Mouse (Mus musculus): Measurements from ENCODE around the gene Lingo4. TPM values are rescaled to one million over a fixed set of nuclear protein-coding genes. Genes with fewer than 3 reads are reported as not detected.
A peak's percentile ranks its signal among the peaks of the same experiment; 100 is the strongest.

Gene Lingo4
- polyA plus RNA-seq, 1 experiment from 2014 or later = not detected

GRCm38 (mm10) chr3:94372641-94373040 lies 25.7 kb upstream of the Lingo4 start, which contains the start of gene Rorc:
Rorc (plus strand) TSS chr3:94372794.
- ATAC-seq (ENCODE audit: insufficient number of reproducible peaks, low FRiP score) = no peak
- no peak within 1 kb of the TSS for H3K27ac ChIP-seq (ENCODE audit: poor library complexity, severe bottlenecking)
- WGBS = 17% methylated on average over 5 of the region's 5 CpGs
- peak within 1 kb of the TSS; percentile 46; the same call in 1 of the 2 replicates for H3K9ac ChIP-seq
- peak within 1 kb of the TSS; percentile 26 for H3K4me3 ChIP-seq
- peak within 1 kb of the TSS; percentile 64 for H3K4me2 ChIP-seq
- peaks cover 39% of the 10 kb centered on the region for H3K4me1 ChIP-seq (replicated peaks)
- H3K27me3 ChIP-seq (replicated peaks) = peaks cover 34% of the 10 kb centered on the region
- no peaks in the 10 kb centered on the region for H3K9me3 ChIP-seq (replicated peaks)
- no peaks in the 10 kb centered on the region for H3K36me3 ChIP-seq

- H3K9me3 ChIP-seq (replicated peaks) = no peaks in the 10 kb centered on the region
- H3K4me1 ChIP-seq (replicated peaks) = peaks cover 39% of the 10 kb centered on the region
- H3K4me2 ChIP-seq = peak overlapping the region; percentile 63
- 0 out of 2 replicates have a peak, but pooled peaks have one; percentile 31 for ATAC-seq (ENCODE audit: insufficient number of reproducible peaks, low FRiP score)
- peaks cover 38% of the 10 kb centered on the region for H3K27me3 ChIP-seq (replicated peaks)
- H3K4me3 ChIP-seq = peak overlapping the region; percentile 25
- 2% methylated on average over 10 of the region's 10 CpGs for WGBS
- no peak overlapping the region for H3K9ac ChIP-seq
- H3K27ac ChIP-seq (ENCODE audit: poor library complexity, severe bottlenecking) = no peak overlapping the region
- no peaks in the 10 kb centered on the region for H3K36me3 ChIP-seq
Measured at GRCm38 (mm10) chr3:94373090-94373489, 25.2 kb upstream of the Lingo4 start.

GRCm38 (mm10) chr3:94373597-94374011 lies 24.7 kb upstream of the Lingo4 start:
- Histone ChIP-seq H3K4me3 (peak overlapping the region; percentile 25), H3K4me1 (replicated peaks) (peaks cover 39% of the 10 kb centered on the region), H3K9me3 (replicated peaks) (no peaks in the 10 kb centered on the region), H3K27me3 (replicated peaks) (peaks cover 43% of the 10 kb centered on the region), H3K9ac (no peak overlapping the region), H3K27ac (ENCODE audit: poor library complexity, severe bottlenecking) (no peak overlapping the region), H3K4me2 (peak overlapping the region; percentile 63), H3K36me3 (no peaks in the 10 kb centered on the region)
- 2% methylated on average over 5 of the region's 5 CpGs for WGBS
- peak; percentile 37; the same call in 1 of the 2 replicates for ATAC-seq (ENCODE audit: insufficient number of reproducible peaks, low FRiP score)

DNA sequence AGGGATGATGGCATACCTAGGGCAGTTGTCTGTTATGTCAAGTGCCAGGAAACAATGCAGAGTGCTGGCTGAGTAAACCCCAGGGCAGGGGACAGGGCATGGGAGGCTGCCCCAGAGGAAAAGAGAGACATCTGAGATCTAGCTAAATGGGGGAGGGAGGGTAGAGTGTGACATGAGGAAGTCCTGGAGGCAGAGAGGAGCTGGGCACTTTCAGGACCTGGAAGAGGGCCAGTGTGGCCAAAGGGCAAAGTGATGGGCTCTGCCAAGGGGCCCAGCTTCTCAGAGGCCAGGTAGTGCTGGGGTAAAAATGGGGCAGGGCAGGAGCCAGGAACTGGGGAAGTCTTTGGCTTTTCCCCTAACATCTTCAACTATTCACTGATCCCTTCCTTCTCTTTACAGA lies 23.7 kb upstream of the Lingo4 start:
- no peak for ATAC-seq (ENCODE audit: insufficient number of reproducible peaks, low FRiP score)
- no peak overlapping the region for H3K27ac ChIP-seq (ENCODE audit: poor library complexity, severe bottlenecking)
- H3K27me3 ChIP-seq (replicated peaks) = peaks cover 43% of the 10 kb centered on the region
- H3K36me3 ChIP-seq = no peaks in the 10 kb centered on the region
- no peak overlapping the region for H3K4me2 ChIP-seq
- H3K9me3 ChIP-seq (replicated peaks) = no peaks in the 10 kb centered on the region
- no peak overlapping the region for H3K9ac ChIP-seq
- H3K4me1 ChIP-seq (replicated peaks) = peaks cover 40% of the 10 kb centered on the region
- H3K4me3 ChIP-seq = no peak overlapping the region

DNA sequence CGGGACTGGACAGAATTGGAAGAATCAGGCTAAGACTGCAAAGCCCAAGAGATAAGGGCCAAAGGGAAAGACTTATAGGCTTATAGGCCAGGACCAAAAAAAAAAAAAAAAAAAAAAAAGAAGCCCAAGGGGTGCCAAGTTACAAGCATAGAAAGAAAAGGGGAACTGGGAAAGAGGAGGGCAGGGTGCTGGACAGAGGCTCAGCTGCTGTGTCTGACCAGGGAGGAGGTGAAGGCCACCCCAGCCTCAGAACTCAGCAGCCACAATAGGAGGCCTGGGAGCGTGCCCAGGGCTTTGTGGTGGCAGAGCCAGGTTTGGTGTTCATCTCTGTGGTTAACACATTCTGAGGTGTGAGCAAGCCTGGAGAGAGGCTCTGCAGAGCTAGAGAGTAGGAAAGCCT lies 23.2 kb upstream of the Lingo4 start:
- Histone ChIP-seq H3K4me2 (no peak overlapping the region), H3K27me3 (replicated peaks) (peaks cover 43% of the 10 kb centered on the region), H3K9ac (no peak overlapping the region), H3K4me3 (no peak overlapping the region), H3K9me3 (replicated peaks) (no peaks in the 10 kb centered on the region), H3K4me1 (replicated peaks) (peaks cover 45% of the 10 kb centered on the region), H3K36me3 (no peaks in the 10 kb centered on the region), H3K27ac (ENCODE audit: poor library complexity, severe bottlenecking) (no peak overlapping the region)
- WGBS = 72% methylated on average over 2 of the region's 2 CpGs
- ATAC-seq (ENCODE audit: insufficient number of reproducible peaks, low FRiP score) = no peak

DNA sequence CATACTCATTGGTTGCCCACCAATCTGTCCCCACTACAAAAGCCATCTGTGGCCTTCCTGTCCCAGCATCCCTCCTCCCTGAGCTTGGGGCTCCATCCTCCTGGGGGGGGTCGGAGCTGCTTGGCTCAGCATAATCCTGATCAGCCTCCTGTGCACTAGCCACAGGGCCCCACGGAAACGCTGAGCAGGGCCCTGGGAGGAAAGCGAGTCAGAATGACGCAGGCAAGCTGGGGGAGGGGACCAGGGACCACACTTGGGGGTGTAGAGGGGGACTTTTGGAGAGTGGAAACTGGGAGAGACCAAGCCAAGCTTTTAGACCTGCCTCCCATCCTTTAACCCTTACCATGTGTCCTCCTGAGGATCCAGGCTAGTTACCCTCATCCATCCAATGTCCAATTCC lies 22.5 kb upstream of the Lingo4 start:
- WGBS = 37% methylated on average over 5 of the region's 5 CpGs
- no peaks in the 10 kb centered on the region for H3K9me3 ChIP-seq (replicated peaks)
- H3K36me3 ChIP-seq = no peaks in the 10 kb centered on the region
- no peak overlapping the region for H3K9ac ChIP-seq
- peaks cover 49% of the 10 kb centered on the region for H3K4me1 ChIP-seq (replicated peaks)
- H3K27ac ChIP-seq (ENCODE audit: poor library complexity, severe bottlenecking) = no peak overlapping the region
- ATAC-seq (ENCODE audit: insufficient number of reproducible peaks, low FRiP score) = no peak
- H3K4me3 ChIP-seq = no peak overlapping the region
- no peak overlapping the region for H3K4me2 ChIP-seq
- H3K27me3 ChIP-seq (replicated peaks) = peaks cover 43% of the 10 kb centered on the region

DNA sequence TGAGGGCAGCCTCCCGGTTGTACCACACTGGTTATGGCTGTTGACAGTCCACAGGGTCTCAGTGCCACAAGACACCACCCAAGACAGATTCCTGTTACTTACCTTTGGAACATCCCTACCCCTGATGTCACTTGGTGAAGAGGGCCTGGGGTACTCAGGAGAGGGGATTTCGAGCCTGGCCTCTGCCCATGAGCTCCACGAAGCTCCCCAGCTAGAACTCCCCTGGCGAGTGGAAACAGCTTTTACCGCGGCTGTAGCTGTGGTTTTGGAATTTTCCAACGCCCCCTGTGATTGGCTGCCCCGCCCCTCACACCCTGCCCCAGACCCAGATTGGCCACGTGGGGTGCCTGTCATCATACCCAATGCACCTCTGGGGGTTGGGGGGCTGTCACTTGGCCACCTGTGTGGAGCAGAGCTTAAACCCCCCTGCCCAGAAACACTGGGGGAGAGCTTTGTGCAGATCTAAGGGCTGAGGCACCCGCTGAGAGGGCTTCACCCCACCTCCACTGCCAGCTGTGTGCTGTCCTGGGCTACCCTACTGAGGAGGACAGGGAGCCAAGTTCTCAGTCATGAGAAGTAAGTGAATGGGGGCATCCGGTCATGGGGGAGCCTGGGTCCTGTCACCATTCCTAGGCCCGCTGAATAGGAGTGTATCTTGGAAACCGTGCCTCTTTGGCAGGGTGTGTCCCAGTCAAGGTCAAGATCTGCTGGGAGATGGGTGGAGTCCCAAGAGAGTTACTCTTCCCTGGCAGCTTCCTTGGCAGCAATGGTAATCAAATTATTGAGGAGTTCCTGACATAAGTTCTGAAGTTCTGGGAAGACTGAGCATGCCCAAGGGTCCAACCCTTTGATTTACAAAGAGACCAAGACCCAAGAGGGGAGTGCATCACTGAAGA lies 21.0 kb upstream of the Lingo4 start:
- no peak overlapping the region for H3K4me2 ChIP-seq
- 12% methylated on average over 13 of the region's 13 CpGs for WGBS
- H3K27ac ChIP-seq (ENCODE audit: poor library complexity, severe bottlenecking) = no peak overlapping the region
- peaks cover 39% of the 10 kb centered on the region for H3K4me1 ChIP-seq (replicated peaks)
- H3K9me3 ChIP-seq (replicated peaks) = no peaks in the 10 kb centered on the region
- H3K9ac ChIP-seq = no peak overlapping the region
- no peak overlapping the region for H3K4me3 ChIP-seq
- no peaks in the 10 kb centered on the region for H3K36me3 ChIP-seq
- ATAC-seq (ENCODE audit: insufficient number of reproducible peaks, low FRiP score) = no peak
- H3K27me3 ChIP-seq (replicated peaks) = peaks cover 43% of the 10 kb centered on the region

DNA sequence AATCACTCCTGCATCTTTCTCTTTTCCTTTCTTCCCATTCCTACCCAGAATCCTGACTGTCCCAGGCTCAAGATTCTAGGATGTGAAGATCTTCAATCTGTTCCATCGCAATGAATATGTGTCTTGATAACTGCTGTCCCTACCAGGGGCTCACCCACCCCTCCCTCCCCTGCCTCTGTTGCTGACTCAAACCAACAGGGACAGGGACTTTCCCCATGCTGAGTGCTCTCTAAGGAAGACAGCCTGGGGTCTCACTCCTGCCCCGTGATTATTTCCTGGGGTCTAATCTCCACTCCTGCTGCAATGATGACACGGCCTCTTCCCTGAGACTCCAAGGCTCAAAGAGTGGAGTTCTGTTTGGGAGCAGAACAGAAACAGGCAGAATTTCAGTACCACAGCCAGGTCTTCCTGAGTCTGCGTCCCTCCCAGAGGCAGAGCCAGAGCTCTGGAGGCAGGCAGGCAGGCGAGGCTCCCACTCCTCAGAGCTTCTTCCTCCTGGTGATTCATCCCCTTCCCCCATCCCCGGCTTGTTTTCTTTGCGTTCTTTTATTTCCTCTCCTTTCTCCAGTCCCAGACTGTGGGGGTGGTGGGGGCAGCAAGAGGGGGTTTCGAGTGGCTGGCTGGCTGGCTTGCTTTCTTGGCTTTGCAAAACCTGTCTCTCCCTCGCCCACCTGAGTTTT lies 18.3 kb upstream of the Lingo4 start:
- no peak; the same call in 1 of the 2 replicates for ATAC-seq (ENCODE audit: insufficient number of reproducible peaks, low FRiP score)
- H3K4me1 ChIP-seq (replicated peaks) = peaks cover 16% of the 10 kb centered on the region
- no peak overlapping the region for H3K27ac ChIP-seq (ENCODE audit: poor library complexity, severe bottlenecking)
- no peak overlapping the region for H3K4me2 ChIP-seq
- no peak overlapping the region for H3K4me3 ChIP-seq
- H3K27me3 ChIP-seq (replicated peaks) = peaks cover 25% of the 10 kb centered on the region
- H3K36me3 ChIP-seq = no peaks in the 10 kb centered on the region
- WGBS = 18% methylated on average over 9 of the region's 9 CpGs
- H3K9me3 ChIP-seq (replicated peaks) = no peaks in the 10 kb centered on the region
- no peak overlapping the region for H3K9ac ChIP-seq

- no peak overlapping the region for H3K4me3 ChIP-seq
- 61% methylated on average over 5 of the region's 5 CpGs for WGBS
- H3K27me3 ChIP-seq (replicated peaks) = 0 out of 2 replicates have a peak, but pooled peaks cover 11% of the 10 kb centered on the region
- no peak overlapping the region for H3K4me2 ChIP-seq
- ATAC-seq (ENCODE audit: insufficient number of reproducible peaks, low FRiP score) = no peak
- H3K36me3 ChIP-seq = no peaks in the 10 kb centered on the region
- no peak overlapping the region for H3K27ac ChIP-seq (ENCODE audit: poor library complexity, severe bottlenecking)
- H3K4me1 ChIP-seq (replicated peaks) = peaks cover 11% of the 10 kb centered on the region
- no peaks in the 10 kb centered on the region for H3K9me3 ChIP-seq (replicated peaks)
- H3K9ac ChIP-seq = no peak overlapping the region
Measured at GRCm38 (mm10) chr3:94382308-94382707, 16.0 kb upstream of the Lingo4 start.

- no peak overlapping the region for H3K4me2 ChIP-seq
- WGBS = 62% methylated on average over 3 of the region's 3 CpGs
- no peak for ATAC-seq (ENCODE audit: insufficient number of reproducible peaks, low FRiP score)
- H3K4me1 ChIP-seq (replicated peaks) = peaks cover 10% of the 10 kb centered on the region
- H3K36me3 ChIP-seq = no peaks in the 10 kb centered on the region
- H3K9ac ChIP-seq = no peak overlapping the region
- H3K27me3 ChIP-seq (replicated peaks) = peaks cover 6% of the 10 kb centered on the region
- no peak overlapping the region for H3K27ac ChIP-seq (ENCODE audit: poor library complexity, severe bottlenecking)
- H3K9me3 ChIP-seq (replicated peaks) = no peaks in the 10 kb centered on the region
- H3K4me3 ChIP-seq = no peak overlapping the region
Measured at GRCm38 (mm10) chr3:94383476-94383875, 14.8 kb upstream of the Lingo4 start.

- WGBS = 56% methylated on average over 4 of the region's 4 CpGs
- Histone ChIP-seq H3K36me3 (no peaks in the 10 kb centered on the region), H3K9ac (no peak overlapping the region), H3K9me3 (replicated peaks) (no peaks in the 10 kb centered on the region), H3K27ac (ENCODE audit: poor library complexity, severe bottlenecking) (no peak overlapping the region), H3K27me3 (replicated peaks) (peaks cover 9% of the 10 kb centered on the region), H3K4me3 (no peak overlapping the region), H3K4me2 (no peak overlapping the region), H3K4me1 (replicated peaks) (no peaks in the 10 kb centered on the region)
- ATAC-seq (ENCODE audit: insufficient number of reproducible peaks, low FRiP score) = no peak
Measured at GRCm38 (mm10) chr3:94386671-94387070, 11.6 kb upstream of the Lingo4 start.

All from heart, embryonic 12.5 days (tissue).